Mouse (Mus musculus) MEL-GATA-1-ER (cell line): ENCODE measurements around the gene Bcl9.
A peak's percentile ranks its signal among the peaks of the same experiment; 100 is the strongest.

Experiments used
- DNase-seq: peaks from one replicate; pipeline ENCODE4 v3.0.0-alpha.2; 2012; ENCODE audit warnings: low read depth; ENCODE audit errors: extremely low read depth

Gene Bcl9

DNA sequence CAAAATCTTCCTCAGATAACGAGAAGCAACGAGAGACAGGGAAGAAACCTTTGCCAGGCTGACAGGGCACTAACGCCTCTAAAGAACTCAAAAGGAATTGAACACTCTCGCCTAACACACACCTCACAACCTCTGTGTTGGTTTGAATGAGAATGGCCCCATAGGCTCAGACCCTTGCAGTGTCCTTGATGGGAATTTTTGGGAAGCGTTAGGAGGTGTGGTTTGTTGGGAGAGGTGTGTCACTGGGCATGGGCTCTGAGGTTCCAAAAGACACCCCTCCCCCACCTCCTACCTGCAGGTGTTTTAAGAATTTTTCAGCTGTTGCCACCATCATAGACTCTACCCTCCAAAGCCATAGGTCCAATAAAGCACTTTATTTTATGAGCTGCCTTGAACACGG is 118.8 kb downstream of the Bcl9 start:
- DNase-seq = no peak

DNA sequence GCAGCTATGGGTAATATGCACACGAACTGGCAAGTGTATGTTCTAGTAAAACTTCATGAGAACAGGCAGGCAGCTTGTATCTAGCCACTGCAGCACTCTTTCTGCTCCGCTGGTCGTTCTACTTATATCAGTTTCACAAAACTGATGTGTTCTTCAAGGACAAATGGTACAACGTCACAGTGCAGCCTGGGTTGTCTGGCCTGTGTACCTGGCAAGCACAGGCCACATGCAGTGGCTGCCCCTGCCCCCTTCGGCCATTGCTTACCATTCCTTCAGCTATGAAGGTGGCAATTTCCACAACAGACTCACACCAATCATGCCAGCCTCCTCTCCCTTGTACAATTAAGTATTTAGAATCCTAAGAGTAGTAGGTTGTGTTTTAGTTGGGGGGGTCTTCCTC is 125.1 kb downstream of the Bcl9 start:
- no peak for DNase-seq

DNA sequence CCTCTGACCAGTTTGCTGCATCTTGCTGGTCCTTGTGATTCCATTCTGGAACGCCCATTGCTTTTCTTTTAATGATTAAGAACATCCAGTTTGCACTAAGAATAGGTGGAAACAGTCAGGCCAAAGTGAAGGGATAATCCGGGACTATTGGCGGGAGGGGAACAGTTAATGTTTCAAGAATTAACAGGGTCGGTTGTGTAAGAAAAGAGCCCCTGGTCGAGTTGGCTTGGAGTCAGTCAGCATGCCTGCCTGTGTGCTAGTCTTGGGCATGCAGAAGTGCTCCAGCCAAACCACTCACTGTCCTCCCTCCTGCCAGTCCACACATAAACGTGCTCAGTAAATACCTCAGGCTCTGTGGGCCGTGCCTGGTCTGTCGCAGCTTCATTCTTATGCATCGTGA is 125.5 kb downstream of the Bcl9 start:
- DNase-seq = no peak

DNA sequence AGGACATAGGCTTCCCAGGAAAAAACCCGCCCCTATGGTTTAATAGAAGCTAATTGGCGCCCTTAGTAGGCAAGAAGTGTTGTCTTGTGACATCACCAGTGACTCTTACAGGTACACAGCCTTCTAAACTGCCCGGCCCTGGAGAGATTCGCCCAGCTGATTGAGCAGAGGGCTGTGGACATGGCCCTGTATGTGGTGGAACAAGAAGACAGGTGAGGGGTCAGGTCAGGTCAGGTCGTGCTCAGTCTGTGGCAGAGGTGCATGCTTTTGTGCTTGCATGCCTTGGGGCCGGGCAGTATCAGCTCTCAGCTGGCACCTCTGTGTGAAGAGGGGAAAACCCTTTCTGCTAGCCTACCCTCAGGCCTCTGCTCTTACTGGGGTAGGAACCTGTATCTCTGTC is 126.2 kb downstream of the Bcl9 start:
- no peak for DNase-seq

DNA sequence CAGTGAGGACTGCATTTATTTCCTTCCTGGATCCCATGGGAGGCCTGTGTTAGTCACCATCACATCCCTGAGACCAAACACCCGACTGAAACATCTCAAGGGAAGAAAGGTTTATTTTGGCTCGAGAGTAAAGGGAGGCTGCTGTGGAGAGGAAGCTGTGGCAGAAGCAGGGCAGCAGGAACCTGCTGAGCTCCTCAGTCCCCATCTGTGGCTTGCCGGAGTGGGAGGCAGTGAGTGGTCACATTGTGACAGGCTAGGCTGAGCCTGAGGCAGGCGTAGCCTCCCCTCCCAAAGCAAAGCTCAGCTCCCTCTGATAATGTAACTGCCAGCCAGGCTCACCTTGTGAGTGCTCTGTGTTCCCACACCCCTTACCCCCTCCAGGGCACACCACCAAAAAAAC is 130.6 kb downstream of the Bcl9 start:
- DNase-seq = no peak

DNA sequence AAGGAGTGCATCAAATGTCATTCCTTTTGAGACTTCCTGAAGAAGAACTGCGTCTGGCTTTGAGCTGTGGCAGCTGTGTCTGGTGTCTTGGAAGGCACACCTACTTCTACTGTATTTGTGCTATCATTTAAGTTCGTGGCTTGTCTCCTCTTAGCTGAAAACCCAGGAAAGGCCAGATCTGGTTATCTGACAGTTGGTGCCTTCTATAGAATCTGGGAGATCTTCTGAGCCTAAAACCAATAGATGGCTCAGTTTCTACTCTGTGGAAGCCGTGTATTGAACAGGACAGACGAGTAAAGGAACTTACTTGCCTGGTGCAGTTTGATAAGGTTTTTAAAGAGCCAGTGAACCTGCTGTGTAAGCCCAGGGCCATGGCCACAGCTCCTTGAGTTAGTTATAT is 133.2 kb downstream of the Bcl9 start:
- DNase-seq = peak; percentile 86

DNA sequence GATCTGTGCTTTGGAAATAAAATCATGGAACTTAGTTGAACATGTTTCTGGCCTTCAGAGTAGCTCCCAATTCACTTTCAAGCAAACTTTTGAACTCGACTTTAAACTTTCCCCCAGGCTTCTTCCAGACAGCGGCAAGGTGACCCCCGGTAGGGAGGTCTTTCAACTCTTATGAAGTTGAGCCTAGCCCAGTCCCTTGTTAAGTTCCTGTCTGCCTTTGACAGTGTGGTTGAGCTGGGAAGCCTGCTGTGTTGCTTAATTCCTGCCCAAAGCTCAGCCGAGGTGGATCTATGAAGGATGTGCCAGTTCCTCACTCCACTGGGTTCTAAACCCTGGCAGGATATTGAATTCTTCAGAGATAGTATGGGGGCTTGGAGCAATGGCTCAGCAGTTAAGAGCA is 135.9 kb downstream of the Bcl9 start:
- DNase-seq = no peak

DNA sequence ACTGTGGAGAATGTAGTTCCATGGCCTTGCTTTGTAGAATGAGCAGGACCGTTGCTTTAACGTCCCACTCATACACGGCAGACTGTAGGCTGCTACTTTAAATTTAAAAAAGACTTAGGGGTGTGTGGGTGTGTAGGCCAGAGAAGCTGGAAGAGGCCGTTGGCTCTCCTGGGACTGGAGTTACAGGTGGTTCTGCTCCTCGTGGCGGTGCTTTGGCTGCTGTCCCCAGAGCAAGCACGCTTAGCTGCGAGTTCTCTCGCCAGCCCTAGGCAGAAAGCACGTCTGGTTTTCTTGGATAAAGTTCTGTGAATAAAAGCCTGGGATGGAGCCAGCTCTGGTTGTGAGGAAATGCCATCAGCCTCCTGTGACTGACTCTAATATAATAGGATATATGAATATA is 136.8 kb downstream of the Bcl9 start:
- DNase-seq = no peak

DNA sequence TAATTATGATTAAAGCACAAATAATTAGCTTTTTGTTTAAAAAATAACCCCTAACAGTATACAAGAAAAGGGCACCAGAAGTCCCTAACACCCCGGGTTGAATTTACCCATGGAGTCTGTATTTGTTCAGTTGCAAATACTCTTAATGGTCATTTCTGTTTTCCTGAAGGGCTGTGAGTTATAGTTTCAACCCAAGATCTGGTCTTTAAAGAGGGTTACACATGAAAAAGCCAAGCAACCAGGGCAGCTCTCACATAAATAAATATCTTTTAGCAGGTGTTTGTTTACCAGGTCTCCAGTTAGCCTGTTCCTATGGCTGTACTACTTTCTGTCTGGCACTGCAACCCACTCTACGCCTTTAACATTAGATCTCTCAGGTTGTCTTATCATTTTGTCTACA is 137.7 kb downstream of the Bcl9 start:
- no peak for DNase-seq

DNA sequence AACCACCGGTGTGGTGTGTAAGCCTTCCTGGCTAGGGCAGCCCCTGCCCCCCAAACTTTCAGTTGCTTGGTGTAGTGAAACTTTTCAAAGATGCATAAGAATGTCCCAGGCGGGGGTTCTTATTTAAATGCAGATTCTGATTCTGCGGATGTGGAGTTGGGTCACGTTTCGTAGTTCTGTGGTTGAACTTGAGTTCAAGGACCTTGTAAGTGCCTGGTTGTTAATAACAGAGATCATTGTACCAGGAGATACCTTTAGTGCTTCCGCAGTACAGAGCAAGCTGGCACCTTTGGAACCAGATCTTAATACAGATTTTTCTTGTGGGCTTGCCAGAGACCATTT is 138.2 kb downstream of the Bcl9 start:
- no peak for DNase-seq

DNA sequence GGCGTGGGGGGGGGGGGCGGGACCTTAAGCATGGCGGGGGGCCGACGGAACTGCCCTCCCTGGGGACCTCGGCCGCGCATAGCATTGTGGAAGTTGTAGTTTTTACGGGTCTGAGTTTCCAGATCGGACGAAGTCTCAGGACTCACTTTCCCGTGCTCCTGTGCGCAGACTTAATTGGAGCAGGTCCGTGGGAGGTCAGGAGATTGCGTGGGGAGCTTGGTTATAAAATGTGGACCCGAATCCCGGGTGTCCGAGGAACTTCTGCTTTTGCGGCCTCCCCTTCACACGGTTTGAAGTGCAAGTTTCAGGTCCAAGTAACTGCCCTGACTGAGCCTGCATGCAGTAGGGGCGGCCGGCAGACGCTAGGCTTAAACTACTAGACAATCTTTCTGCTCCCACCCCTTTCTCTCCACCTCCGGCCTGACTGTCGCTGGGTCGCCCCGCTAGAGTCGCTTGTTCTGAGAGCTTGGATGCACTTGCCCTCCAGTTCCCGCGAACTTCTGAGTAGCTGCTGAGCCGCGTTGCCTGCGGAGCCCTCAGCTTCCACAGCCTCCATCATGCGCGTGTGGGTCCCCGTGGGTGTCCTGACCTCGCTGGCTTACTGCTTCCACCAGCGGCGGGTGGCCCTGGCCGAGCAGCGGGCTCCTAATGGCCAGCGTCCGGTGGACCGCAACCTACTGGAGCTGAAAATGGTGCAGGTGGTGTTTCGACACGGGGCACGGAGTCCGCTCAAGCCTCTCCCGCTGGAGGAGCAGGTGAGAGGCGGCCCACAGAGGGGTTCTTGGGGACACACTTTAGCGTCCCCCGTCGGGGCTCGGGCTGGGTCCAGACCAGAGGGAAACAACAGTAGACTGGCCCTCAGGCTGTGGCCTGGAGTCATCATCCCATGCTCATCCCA is 138.9 kb downstream of the Bcl9 start, which contains the start of gene Acp6:
Gene Acp6 (plus strand): TSS at position 167 of the 898 bp plus-strand sequence.
- peak; percentile 98 for DNase-seq

DNA sequence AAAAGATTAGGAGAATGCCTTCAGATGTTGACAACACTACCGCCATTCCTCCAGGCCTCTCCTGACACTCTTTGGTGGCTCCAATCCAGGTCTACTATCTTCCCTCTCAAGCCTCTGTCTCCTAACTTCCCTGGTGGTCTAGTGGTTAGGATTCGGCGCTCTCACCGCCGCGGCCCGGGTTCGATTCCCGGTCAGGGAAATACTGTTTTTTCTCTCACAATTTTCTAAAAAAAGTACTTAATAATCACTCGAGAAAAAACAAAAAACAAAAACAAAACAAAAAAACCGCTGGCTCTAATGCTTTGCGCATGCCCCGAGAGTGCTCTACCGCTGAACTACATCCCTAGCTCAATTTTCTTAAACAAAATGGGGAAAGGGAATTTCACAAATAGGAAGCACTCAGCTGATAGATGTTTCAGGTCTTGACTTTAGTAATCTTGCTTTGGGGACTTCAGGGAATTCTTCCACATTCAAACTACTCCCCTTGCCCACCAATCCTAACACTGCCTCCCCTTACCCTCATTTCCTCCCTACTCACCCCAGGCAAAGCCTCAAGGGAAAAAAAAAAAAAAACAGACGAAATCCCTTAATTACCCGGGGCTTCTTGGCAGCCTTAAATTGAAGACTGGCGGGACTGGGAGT is 139.6 kb downstream of the Bcl9 start:
- DNase-seq = peak; percentile 92

DNA sequence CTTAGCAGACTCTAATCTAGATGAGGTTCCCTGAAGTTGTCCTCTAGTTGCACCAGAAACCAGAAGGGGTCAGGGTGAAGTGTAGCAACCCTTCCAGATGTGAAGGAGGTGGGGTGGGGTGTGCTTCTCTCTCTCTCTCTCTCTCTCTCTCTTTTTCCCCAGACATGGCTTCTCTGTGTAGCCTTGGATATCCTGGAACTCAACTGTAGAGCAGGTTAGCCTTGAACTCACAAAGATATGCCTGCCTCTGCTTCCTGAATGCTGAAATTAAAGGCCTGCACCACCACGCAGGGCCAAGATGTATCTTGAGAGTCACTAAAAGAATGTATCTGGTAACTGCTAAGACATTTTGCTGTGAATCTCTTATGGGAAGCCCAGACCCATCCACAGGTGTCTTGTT is 140.4 kb downstream of the Bcl9 start:
- peak; percentile 87 for DNase-seq

DNA sequence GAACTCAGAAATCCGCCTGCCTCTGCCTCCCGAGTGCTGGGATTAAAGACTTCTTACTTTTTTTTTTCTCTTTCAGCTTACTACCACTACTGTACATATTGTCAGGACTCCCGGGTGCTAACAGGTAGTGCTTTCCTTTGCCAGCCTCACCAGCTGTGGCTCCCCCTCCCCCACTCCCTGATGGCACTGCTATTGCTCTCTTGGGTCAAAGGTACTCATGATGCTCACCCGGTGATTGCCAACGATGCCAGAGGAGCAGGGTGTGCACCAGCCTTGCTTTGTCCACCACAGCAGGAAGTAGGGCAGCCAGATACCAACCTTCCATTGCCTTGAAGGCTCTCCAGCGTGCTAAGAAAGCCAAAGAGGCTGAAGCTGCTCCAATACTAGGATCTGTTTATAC is 141.3 kb downstream of the Bcl9 start:
- DNase-seq = no peak
